Mouse (Mus musculus) liver, adult 2 months (tissue): ENCODE results near the gene Gsg1l.

Experiments used
- CTCF ChIP-seq: fragments of 200-500 bp; IDR thresholded peaks from 2 replicates; pipeline ENCODE4 v1.5.1; 2011; ENCODE audit warnings: low read depth, low read length, control low read depth
- POLR2A ChIP-seq: fragments of 200-500 bp; IDR thresholded peaks from 2 replicates; pipeline ENCODE4 v1.6.1; 2011; ENCODE audit warnings: low read length, control low read depth; ENCODE audit not compliant: insufficient read depth; ENCODE audit errors: extremely low read depth

DNA sequence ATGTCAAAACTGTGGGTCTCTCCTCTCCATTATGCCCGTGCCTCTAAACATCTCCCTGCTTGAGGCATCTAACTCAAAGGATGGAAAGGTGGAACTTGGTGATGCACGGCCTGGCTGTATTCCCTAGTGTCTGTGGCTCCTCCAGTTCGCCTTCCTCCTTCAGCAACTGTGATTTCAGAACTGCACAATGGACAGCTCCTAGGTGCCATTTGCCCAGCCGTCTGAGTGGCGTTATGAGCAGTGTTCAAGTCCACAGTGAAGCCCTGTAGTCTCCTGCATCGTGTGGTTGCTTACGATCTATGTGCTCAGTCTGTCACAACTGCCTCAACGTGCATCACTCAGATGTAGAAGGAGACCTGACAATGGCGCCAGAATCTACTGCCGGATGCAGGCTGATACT is 96.6 kb downstream of the Gsg1l start:
- no peak for TF ChIP-seq CTCF
- no peak for TF ChIP-seq POLR2A
